Mouse (Mus musculus) kidney, adult 2 months (tissue): ENCODE data around the gene Scarf2.

Experiments used
- CTCF ChIP-seq: fragments of 200-500 bp; conservative IDR thresholded peaks from 2 replicates; pipeline ENCODE4 v1.5.1; 2011; ENCODE audit warnings: low read depth, mild to moderate bottlenecking, control low read depth, low read length, moderate library complexity, mixed read lengths; ENCODE audit not compliant: insufficient read depth, insufficient read length
- POLR2A ChIP-seq: fragments of 200-500 bp; IDR thresholded peaks from one replicate; pipeline ENCODE4 v1.6.1; 2011; ENCODE audit warnings: low read depth, low read length, control low read depth

DNA sequence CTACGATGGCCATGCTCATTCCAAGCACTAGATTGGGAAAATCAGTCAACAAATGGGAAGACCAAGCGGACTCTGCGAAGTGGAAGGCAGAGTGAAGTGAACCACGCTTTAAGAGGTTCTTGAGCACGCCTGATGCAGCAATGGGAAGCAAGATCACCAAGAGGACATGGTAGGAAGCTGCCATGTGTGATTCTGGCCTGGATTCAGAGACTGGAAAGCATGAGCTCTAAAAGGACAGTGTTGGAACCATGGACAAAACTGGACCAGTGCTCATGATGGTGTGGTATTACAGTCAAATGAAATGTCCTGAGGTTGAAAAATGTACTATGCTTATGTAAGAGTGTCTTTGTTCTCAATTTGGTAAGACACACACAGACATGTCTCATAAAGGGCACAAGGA is 54.2 kb downstream of the Scarf2 start:
- TF ChIP-seq CTCF (no peak), POLR2A (no peak)
